Mouse (Mus musculus) brain, adult 10 weeks (tissue): ENCODE data around the gene Pde5a. TPM values are rescaled to one million over a fixed set of nuclear protein-coding genes. Genes with fewer than 3 reads are reported as not detected.

ENCODE experiments used
- polyA plus RNA-seq: library from polyadenylated mRNA; stranded (reverse); fragments of 350-450 nt; fragmentation: Illumina TruSeq; extraction: RNeasy Lipid Tissue Mini Kit (QIAGEN cat#74804); gene quantifications from one replicate; pipeline ENCODE4 v1.2.3, GENCODE M21; 2015; ENCODE audit warnings: low read depth, low replicate concordance

Pde5a gene
- polyA plus RNA-seq, result 4.4 TPM

GRCm38 (mm10) chr3:122728852-122729600, at the start of gene Pde5a:
Pde5a (plus strand) TSS chr3:122728947.

GRCm38 (mm10) chr3:122894772-122895171, 166.0 kb downstream of the Pde5a start, which contains the start of gene Fabp2:
Fabp2 (plus strand) TSS chr3:122895072.

Other genes with a start within 250 kb of the Pde5a start
- 80.6 TPM for gene Fnbp1l, start 109.2 kb upstream of the Pde5a start, polyA plus RNA-seq
- gene Fabp2, start 166.1 kb downstream of the Pde5a start, polyA plus RNA-seq, result not detected
- not detected for gene Gm10959, start 190.4 kb downstream of the Pde5a start, polyA plus RNA-seq
- gene 1810037I17Rik, start 195.3 kb downstream of the Pde5a start, polyA plus RNA-seq, result 119 TPM